Mouse (Mus musculus) lung, adult 2 months (tissue): ENCODE measurements at regions not wholly inside any gene's neighbourhood (a gene's known extent, or its start where the extent isn't known, plus 50 kb on each side); places are given as distances from the start of the nearest gene placed in this dataset.

Source experiments
- DNase-seq: peaks from one replicate; pipeline ENCODE4 v3.0.0; 2022
- H3K4me1 ChIP-seq: fragments of 200-500 bp; 2 replicates; pipeline ENCODE4 v1.6.1; 2011; ENCODE audit warnings: low read length; ENCODE audit not compliant: control insufficient read depth, insufficient read depth
- H3K4me3 ChIP-seq: fragments of 200-500 bp; replicated peaks from 2 replicates; pipeline ENCODE3; 2011; ENCODE audit warnings: low read depth, mild to moderate bottlenecking, control low read depth, low read length; ENCODE audit errors: extremely low read depth
- CTCF ChIP-seq: fragments of 200-500 bp; IDR thresholded peaks from 2 replicates; pipeline ENCODE4 v1.5.1; 2011; ENCODE audit warnings: mild to moderate bottlenecking, low read length, control low read depth; ENCODE audit not compliant: insufficient read depth
- POLR2A ChIP-seq: fragments of 200-500 bp; IDR thresholded peaks from 2 replicates; pipeline ENCODE4 v1.6.1; 2011; ENCODE audit warnings: low read depth, mild to moderate bottlenecking, control low read depth, low read length, borderline replicate concordance; ENCODE audit errors: extremely low read depth
- WGBS: fragments of 180-500 bp; shearing (Covaris S2); methylation state at CpG from one replicate; pipeline ENCODE4 v1.1.7; 2018; 5-methylcytosine and 5-hydroxymethylcytosine counted together

DNA sequence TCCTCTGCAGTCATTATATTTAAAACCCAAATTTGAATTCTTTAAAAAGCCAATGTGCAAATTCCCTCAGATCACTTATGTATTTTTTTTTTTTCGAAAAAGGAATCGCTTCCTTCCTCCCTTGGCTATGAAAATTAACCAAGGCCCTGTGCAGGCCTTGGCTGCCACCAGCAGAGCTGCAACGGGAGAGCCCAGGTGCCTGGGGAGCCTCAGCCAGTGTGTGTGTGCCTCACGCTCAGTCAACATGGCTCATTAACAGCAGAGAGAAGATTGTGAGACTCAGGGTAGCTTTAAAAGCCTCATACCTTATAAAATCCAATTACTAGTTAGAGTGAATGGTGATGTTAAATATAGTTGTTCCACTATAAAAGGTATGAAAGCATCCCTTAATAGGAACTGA lies 148.6 kb downstream of the Mex3b start:
- TF ChIP-seq POLR2A (no peak), CTCF (no peak)
- Histone ChIP-seq H3K4me3 (no peak overlapping the region), H3K4me1 (no peaks in the 10 kb centered on the region)
- 66% methylated on average over 4 of the region's 4 CpGs for WGBS
- no peak for DNase-seq

DNA sequence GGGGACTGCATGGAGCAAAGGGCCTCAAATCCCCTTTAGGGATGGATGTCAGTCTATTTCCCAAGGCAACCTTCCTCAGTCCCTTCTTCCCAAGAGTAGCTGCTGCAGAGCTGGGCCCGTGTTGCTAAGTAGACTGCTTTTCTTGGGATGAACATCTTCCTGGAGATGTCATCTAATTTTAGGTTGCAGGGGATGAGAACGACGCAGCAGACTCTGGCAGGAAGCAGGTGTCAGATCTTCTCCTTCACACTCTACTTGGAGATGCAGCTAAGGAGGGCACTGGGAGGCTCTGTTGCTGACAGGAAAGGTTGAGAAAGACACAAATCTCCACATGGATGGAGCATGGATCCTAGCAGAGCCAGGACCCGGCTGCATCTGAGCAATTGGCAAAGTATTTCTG lies 149.4 kb downstream of the Mex3b start:
- WGBS = 38% methylated on average over 4 of the region's 4 CpGs
- Histone ChIP-seq H3K4me1 (no peaks in the 10 kb centered on the region), H3K4me3 (no peak overlapping the region)
- DNase-seq = no peak
- TF ChIP-seq CTCF = no peak
- TF ChIP-seq POLR2A = no peak

DNA sequence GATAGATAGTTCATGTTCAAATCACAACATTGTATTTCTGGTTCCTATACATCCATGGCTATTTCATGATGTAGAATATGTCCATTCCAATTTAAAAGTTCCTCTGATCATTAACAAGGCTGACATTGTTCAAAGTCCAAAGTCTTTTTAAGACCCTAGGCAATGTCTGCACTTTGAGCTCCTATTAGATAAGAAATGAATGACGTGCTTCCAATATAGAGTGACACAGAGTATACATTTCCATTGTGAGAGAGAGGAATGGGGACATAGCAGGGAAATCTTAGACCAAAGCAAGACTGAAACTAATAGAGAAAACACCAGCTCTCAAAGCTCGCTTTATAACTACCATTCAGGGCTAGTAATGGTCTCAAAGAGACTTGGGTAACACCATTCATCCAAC lies 153.5 kb downstream of the Mex3b start:
- H3K4me1 ChIP-seq = no peaks in the 10 kb centered on the region
- H3K4me3 ChIP-seq = no peak overlapping the region
- WGBS = 85% methylated on average over 2 of the region's 2 CpGs
- no peak for DNase-seq
- TF ChIP-seq POLR2A (no peak), CTCF (no peak)

- 87% methylated on average over 1 of the region's 1 CpGs for WGBS
- Histone ChIP-seq H3K4me1 (no peaks in the 10 kb centered on the region), H3K4me3 (no peak overlapping the region)
- DNase-seq = no peak
- TF ChIP-seq POLR2A (no peak), CTCF (no peak)
These were observed 156.9 kb downstream of the Mex3b start for GRCm38 (mm10) chr7:83023990-83024389.

GRCm38 (mm10) chr7:83031101-83031500 lies 164.0 kb downstream of the Mex3b start:
- no peak for DNase-seq
- no peak for TF ChIP-seq CTCF
- TF ChIP-seq POLR2A = no peak
- no peak overlapping the region for H3K4me3 ChIP-seq
- H3K4me1 ChIP-seq = no peaks in the 10 kb centered on the region
- 37% methylated on average over 2 of the region's 2 CpGs for WGBS

GRCm38 (mm10) chr7:83032025-83032424 lies 164.9 kb downstream of the Mex3b start:
- Histone ChIP-seq H3K4me3 (no peak overlapping the region), H3K4me1 (no peaks in the 10 kb centered on the region)
- no peak for TF ChIP-seq POLR2A
- TF ChIP-seq CTCF = no peak
- DNase-seq = no peak
- WGBS = 97% methylated on average over 1 of the region's 1 CpGs

GRCm38 (mm10) chr7:83032924-83033323 lies 165.8 kb downstream of the Mex3b start:
- Histone ChIP-seq H3K4me1 (no peaks in the 10 kb centered on the region), H3K4me3 (no peak overlapping the region)
- WGBS = 83% methylated on average over 2 of the region's 2 CpGs
- DNase-seq = no peak
- TF ChIP-seq POLR2A (no peak), CTCF (no peak)

GRCm38 (mm10) chr7:83035190-83035589 lies 168.1 kb downstream of the Mex3b start:
- 62% methylated on average over 3 of the region's 3 CpGs for WGBS
- DNase-seq = no peak
- Histone ChIP-seq H3K4me3 (no peak overlapping the region), H3K4me1 (no peaks in the 10 kb centered on the region)
- TF ChIP-seq CTCF (no peak), POLR2A (no peak)

- WGBS = 62% methylated on average over 2 of the region's 2 CpGs
- no peak for TF ChIP-seq CTCF
- TF ChIP-seq POLR2A = no peak
- H3K4me3 ChIP-seq = no peak overlapping the region
- H3K4me1 ChIP-seq = no peaks in the 10 kb centered on the region
- DNase-seq = no peak
These were observed 169.3 kb downstream of the Mex3b start for GRCm38 (mm10) chr7:83036397-83036796.

- DNase-seq = no peak
- Histone ChIP-seq H3K4me1 (no peaks in the 10 kb centered on the region), H3K4me3 (no peak overlapping the region)
- 18% methylated on average over 2 of the region's 2 CpGs for WGBS
- TF ChIP-seq POLR2A = no peak
- no peak for TF ChIP-seq CTCF
These were observed 170.0 kb downstream of the Mex3b start for GRCm38 (mm10) chr7:83037100-83037499.

GRCm38 (mm10) chr7:83037714-83038113 lies 170.6 kb downstream of the Mex3b start:
- 90% methylated on average over 2 of the region's 2 CpGs for WGBS
- Histone ChIP-seq H3K4me3 (no peak overlapping the region), H3K4me1 (no peaks in the 10 kb centered on the region)
- TF ChIP-seq CTCF (no peak), POLR2A (no peak)
- no peak for DNase-seq
